Mouse (Mus musculus): ENCODE measurements around the gene Vpreb3.

The Vpreb3 gene

GRCm38 (mm10) chr10:75932081-75932678, 10.7 kb upstream of the Vpreb3 start:
- no peak for DNase-seq (ENCODE audit: low read depth)

DNA sequence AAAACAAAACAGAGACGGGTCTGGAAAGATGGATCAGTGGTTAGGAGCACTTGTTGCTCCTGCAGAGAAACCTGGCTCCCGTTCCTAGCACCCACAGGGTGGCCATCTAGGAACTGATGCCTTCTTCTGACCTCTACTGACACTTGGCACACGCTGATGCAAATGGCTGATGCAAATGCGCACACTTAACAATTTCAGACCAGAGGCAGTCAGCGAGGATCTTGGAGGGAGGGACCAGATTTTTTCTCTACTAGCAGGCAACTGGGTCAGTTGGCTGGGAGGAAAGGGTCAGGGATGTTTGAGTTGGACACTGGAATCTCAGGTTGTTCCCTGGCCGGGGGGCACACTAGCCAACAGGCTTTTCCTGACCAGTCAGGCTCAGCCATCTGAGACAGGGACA, 10.0 kb upstream of the Vpreb3 start, which contains the start of gene Chchd10:
Gene Chchd10 (plus strand): TSS at position 240 of the 400 bp plus-strand sequence.
- no peak for DNase-seq (ENCODE audit: low read depth)

DNA sequence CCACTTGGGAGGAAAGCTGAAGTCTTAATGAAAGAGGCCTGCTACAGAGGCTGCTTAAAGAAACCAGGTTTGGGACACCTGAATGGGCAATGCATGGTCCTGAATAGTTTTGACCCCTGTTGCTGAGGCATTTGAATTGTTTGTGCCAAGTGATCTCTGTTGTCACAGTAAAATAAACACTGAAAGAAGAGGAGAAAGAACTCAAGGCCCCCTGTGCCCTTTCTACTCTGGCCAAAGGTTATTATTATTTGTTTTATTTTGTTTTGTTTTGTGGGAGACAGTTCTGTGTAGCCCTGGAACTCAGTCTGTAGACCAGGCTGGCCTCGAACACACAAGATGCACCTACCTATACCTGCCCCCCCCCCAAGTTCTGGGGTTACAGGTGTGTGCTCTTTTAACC, 7.9 kb upstream of the Vpreb3 start:
- DNase-seq (ENCODE audit: low read depth) = no peak

DNA sequence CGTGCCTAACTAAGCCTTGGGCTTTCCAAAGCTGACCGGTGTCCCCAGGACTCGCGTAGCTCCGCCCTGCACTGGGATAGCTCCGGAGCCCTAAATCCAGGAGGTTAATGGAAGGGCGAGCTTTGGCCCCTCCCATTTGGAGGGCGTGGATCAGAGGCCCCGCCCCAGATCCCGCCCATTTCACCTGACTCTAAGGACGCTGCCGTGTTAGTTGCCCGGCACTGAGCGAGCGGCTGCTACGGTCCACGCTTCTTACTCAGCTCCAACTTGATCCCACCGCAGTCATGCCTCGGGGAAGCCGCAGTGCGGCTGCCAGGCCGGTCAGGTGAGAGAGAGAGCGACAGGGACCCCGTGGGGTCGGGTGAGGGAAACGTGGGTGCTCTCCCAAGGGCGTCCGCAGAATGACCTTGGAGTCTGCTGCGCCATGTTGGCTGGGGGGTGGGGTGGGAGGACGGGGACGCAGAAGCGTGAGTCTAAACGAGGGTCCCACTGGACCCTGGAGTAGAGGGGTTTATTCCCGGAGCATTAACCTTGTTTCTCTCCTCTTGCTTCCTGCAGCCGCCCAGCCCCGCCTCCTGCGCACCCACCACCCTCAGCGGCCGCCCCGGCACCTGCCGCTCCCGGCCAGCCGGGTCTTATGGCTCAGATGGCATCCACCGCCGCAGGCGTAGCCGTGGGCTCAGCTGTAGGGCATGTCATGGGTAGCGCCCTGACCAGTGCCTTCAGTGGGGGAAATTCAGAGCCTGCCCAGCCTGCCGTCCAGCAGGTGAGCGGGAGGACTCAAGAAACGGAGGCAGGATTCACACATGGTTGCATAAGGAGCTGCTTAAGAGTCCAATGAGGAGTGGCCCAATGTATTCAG, 6.9 kb upstream of the Vpreb3 start, which contains the start of gene Mmp11:
Gene Mmp11 (minus strand): TSS at position 817 of the 862 bp plus-strand sequence.
- DNase-seq (ENCODE audit: low read depth) = peak; percentile 80

DNA sequence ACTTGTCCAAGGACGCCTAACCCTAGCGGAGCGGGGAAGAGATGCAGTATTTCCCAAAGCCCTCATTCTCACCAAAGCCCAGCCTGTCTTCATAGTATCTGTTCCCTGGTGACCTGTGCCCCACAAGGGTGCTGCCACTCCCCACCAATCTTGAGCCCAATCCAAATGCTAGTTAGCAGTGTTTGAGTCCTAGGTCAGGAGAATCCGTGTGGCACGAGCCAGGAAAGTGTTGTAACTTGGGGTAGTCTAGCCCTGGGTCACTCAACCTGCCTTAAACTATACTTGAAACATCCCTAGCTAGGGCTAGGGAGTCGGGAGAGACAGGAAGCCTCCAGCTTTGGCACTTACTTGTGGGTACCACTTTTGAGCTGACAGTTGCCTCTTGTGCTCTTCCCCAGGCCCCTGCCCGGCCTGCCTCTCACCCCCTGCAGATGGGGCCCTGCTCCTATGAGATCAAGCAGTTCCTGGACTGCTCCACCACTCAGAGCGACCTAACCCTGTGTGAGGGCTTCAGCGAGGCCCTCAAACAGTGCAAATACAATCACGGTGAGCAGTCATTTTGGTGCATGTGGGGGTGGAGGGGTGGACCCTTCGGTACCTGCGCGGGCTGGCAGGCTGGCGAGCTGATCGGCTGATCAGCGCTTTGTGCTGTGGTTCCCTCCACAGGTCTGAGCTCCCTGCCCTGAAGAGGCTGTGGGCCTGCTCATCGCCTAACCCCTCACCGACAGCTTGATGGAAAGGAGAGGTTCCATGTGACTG, 5.8 kb upstream of the Vpreb3 start:
- DNase-seq (ENCODE audit: low read depth) = no peak

DNA sequence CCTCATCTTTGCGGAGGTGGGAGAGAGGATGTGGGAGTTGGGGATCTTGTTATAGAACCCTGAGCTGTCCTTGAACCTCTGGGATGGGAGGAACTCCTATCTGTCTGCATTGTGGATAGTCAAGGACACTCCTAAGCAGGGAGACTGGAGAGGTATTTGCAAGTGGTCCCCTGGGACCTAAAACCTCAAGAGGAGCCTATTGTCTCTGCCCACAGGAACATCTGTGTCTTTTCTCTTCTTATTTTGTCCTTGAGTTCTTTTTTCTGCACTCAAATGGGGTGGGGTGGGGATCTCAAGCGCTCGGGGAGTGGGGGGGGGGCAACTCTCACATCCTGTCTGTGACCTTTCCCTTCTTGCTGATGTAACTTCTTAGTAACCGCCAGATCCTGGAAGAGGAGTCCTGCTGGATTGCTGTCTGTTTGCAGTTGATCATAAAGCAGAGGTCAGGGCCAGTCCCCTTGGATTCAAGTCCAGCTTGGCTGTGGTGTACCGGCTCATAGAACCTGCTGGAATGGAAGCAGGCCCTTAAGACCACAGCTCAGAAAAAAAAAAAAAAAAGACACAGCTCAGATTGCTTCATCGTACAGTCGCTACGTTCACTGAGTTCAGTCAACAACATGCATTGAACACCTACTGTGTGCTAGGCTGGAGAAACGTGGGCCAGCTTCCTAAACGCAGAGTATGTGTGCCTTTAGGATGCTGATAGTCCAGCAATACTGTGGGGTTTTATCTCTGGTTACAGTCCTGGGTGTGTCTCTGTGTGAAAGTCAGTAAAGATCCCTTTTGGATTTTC, 4.8 kb upstream of the Vpreb3 start:
- no peak for DNase-seq (ENCODE audit: low read depth)

- no peak for DNase-seq (ENCODE audit: low read depth)
Observed at GRCm38 (mm10) chr10:75939481-75940234, 3.2 kb upstream of the Vpreb3 start.

DNA sequence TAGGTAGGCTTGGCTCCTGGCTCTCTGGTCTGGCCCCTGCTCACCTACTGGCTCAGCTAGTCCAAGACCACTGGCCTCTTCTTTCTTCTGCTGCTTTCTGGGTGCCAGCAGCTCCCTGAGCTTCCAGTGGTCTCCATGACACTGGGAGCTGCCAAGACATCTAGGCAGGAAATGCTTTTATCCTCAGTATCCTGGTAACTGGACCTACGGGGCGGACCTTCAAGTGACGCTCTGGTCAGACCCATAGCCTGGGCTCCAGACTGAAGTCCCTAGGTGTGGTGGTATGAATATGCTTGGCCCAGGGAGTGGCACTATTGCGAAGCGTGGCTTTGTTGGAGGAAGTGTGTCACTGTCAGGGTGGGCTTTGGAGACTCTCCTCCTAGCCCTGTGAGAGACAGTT, 2.3 kb upstream of the Vpreb3 start, which contains the start of gene Gm867:
Gene Gm867 (minus strand): TSS at position 153 of the 400 bp plus-strand sequence.
- no peak for DNase-seq (ENCODE audit: low read depth)

GRCm38 (mm10) chr10:75941042-75941824, 1.6 kb upstream of the Vpreb3 start:
- DNase-seq (ENCODE audit: low read depth) = no peak

DNA sequence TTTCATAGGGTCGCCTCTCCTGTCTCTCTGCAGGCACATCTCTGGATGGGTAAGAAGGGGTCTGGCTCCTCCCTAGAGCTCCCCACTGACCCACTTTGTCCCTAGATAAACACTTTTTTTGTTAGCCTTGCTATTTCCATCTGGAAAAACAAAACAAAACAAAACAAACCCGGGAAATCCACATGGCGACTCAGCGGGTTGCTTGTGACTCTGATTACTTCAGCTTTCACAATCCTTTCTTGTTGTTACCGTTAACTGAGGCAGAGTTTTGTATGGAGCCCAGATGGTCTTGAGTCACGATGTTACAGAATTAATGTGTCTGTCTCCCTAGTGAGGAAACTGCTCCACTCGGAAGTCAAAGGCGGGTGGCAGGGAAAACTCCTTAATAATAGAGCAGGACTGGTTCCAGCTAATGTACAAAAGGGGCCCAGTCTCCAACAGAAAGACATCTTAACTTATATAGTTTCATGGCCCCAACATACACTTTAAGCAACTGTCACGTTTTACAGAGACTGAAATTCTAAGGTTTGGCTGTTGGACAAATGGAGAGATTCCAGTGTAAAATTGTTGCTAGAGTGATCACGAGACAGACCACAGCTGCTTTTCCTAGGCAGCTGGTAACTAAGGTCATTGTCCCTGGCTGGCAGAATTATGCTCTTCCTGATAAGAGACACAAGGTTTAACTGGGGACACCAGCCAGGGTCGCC, 1.4 kb downstream of the Vpreb3 start:
- DNase-seq (ENCODE audit: low read depth) = no peak

- no peak for DNase-seq (ENCODE audit: low read depth)
Observed at GRCm38 (mm10) chr10:75945213-75945612, 2.4 kb downstream of the Vpreb3 start.

DNA sequence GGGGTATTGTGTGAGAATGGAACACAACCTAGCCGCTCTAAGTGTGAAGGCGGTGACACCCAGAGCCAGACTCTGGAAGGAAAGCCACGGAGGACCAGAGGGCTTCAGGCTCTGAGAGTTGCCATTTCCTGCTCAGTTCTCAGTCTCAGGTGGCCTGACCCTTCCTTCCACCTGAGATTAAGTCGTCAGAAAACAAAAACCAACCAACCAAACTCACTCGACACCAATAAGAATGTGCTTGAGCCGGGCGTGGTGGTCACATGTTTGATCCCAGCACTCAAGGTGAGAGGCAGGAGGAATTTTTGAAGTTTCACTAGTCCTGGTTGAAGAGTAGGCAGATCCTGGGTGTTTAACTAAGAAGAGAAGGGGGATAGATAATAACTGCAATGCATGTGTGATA, 3.0 kb downstream of the Vpreb3 start:
- no peak for DNase-seq (ENCODE audit: low read depth)

- no peak for DNase-seq (ENCODE audit: low read depth)
Observed at GRCm38 (mm10) chr10:75948079-75948478, 5.2 kb downstream of the Vpreb3 start.

- DNase-seq (ENCODE audit: low read depth) = no peak
Observed at GRCm38 (mm10) chr10:75949053-75950045, 6.5 kb downstream of the Vpreb3 start.

DNA sequence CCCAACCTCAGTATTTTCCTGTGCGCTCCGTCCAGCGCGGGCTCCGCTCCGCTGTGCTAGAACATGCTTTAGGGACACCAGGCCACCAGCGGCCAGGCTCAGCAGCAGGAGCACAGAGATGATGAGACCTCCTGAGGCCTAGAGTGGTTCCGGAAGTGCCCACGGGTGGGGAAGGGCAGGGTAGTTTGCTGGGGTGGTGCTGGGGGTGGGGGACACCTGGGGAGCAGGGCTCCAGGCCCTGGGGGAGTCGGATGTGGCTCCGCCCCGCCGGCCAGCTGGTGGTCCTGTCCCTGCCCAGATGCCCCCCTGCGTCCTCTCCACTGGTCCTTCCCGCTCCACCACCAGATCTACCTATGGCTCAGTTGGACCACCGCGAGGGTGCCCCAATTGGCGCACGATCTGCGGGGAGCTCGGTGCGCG, 7.9 kb downstream of the Vpreb3 start:
- DNase-seq (ENCODE audit: low read depth) = no peak

DNA sequence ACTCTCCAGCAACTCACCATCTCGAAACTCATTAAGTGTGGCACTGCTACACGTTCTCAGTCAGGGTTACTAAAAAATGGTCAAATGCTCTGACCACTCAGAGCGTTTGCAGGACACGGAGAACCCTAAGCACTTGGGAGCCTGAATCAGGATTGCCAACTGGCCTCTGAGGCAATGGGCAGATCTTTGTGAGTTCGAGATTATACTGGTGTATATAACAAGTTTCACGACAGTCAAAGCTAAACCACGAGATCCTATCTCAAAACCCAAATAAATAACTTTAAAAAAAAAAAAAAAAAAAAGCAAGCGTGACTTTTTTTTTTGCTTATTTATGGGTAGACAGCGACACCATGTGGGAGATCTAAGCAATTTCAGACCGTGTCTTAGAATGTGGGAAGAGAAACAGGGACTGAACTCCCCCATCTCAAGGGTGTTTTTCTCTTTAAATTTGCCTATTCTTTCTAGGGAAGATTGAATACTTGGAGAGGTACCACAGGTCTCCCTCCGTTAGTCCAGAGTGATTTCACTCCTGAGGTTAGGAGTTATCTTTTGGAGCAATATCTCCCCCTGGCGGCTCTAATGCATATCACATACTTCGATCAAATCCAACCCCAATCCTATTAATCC, 8.7 kb downstream of the Vpreb3 start:
- DNase-seq (ENCODE audit: low read depth) = peak; percentile 50

DNA sequence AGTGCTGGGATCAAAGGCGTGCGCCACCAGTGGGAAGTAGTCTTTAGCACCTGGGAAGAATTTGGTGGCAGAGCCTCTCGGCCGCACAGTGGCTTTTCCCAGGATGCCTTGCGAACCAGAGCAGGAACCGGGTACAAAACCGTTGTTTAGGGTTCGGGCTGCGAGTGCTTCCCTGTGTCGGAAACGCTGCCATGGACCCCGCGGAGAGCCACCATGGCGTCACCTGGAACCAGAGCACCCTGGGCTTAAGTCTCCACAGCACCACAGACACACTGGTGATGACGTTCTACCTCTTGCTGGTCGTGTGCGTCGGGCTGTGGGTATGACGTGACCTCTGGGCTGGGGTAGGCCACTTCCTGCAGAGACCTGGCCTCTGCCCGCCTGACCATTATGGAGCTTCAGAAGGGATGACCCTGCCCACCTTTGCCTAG, 11.5 kb downstream of the Vpreb3 start, which contains the start of gene Gm5134:
Gene Gm5134 (plus strand): TSS at position 134 of the 431 bp plus-strand sequence.
- DNase-seq (ENCODE audit: low read depth) = no peak

- no peak for DNase-seq (ENCODE audit: low read depth)
Observed at GRCm38 (mm10) chr10:75973846-75974245, 31.0 kb downstream of the Vpreb3 start.
